Mouse (Mus musculus) testis, postnatal 14 days (tissue): ENCODE results near the gene Nova2.
A peak's percentile ranks its signal among the peaks of the same experiment; 100 is the strongest.

Source experiments
- DNase-seq: peaks from one replicate; pipeline ENCODE4 v3.0.0; 2021; ENCODE audit warnings: low spot score

The Nova2 gene

GRCm38 (mm10) chr7:18987747-18988146 is 62.1 kb downstream of the Nova2 start:
- DNase-seq = no peak

- DNase-seq = no peak
These were observed 63.1 kb downstream of the Nova2 start for GRCm38 (mm10) chr7:18988780-18989179.

GRCm38 (mm10) chr7:18989995-18990394 is 64.3 kb downstream of the Nova2 start:
- no peak for DNase-seq

DNA sequence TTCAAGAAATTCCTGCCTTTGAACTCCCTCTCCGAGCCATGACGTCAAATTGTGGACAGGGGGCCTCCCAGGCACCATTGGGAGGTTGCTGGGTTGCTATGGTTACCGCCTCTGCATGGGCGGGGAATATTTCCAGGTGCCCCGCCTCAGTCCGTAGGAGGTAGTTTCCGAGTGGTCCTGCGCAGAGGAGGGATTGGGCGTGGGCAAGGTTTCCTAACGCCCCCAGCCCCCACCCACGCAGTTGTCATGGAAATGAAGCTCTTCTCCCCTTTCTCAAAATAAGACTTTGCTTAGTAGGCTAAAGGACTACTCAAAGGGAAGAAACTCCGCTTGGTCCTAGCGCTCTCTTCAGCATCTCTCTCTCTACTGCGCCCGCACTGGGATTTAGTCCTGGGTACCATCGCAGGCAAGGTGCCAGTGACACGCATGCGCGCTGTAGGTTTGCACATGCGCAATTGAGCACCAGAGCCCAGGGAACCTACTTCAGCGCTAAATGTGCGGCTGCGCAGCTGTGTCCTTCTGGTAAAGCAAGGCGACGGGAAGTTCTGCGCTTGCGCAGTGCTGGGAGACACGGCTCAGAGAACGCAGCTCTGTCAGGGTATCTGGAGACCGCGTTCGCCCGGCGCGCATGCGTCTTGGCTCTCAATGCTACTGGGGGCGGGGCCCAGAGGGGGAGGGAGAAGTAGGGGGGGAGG is 65.1 kb downstream of the Nova2 start, which contains the start of gene Mypop:
Mypop (plus strand) TSS at position 645 of the 695 bp plus-strand sequence.
- peak; percentile 99 for DNase-seq

- no peak for DNase-seq
These were observed 66.1 kb downstream of the Nova2 start for GRCm38 (mm10) chr7:18991660-18992293.

DNA sequence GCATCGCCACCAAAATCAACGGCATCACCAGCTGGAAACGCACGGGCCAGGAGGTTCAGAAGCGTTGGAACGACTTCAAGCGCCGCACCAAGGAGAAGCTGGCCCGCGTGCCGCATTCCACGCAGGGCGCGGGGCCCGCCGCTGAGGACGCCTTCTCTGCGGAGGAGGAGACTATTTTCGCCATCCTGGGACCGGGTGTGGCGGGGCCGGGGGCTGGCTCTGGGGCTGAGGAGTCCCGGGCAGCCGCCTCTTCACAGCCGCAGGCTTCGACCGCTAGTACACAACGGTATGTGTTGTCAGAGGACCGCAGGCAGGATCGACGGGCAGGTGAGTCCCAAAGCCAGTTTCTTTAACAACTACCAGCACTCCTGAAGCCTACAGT is 66.6 kb downstream of the Nova2 start:
- no peak for DNase-seq

- no peak for DNase-seq
These were observed 67.3 kb downstream of the Nova2 start for GRCm38 (mm10) chr7:18993036-18993435.

DNA sequence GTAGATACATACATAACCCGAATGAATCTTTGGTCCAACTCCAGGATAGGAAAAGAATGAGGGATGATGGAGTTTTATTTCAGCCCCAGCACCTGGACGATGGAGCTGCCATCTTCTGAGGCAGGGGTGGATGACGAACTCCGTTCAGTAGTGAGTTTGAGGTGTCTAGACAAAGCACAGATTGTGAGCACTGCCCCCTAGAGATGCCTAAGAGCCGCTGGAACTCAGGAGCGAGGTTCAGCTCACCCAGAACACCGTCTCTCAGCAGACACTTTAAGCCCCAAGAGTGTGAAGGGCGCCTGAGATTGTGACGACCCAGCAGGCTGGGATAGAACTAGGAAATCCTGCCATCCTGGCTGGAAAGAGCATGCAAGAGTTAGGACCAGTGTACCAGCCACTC is 73.1 kb downstream of the Nova2 start:
- no peak for DNase-seq

- no peak for DNase-seq
These were observed 74.7 kb downstream of the Nova2 start for GRCm38 (mm10) chr7:19000421-19000820.

- no peak for DNase-seq
These were observed 75.5 kb downstream of the Nova2 start for GRCm38 (mm10) chr7:19001066-19001806.

- no peak for DNase-seq
These were observed 76.1 kb downstream of the Nova2 start for GRCm38 (mm10) chr7:19001807-19002085.

DNA sequence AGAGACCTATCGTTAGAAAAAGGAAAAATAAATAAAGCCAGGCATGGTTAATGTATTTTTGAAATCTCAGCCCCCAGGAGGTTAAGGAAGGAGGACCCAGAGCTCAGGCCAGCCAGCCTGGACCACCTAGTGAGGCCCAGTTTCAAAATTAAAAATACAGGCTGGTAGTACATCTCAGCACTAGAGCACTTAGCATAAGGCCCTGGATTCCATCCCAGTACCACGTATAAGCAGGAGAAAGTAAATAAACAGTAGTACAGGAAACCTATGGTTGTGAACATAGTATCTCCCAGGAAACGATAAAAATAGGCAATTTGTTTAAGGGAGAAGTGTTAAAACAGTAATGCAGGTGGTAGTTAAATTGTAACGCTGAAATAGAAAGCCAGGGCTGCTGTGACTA is 76.4 kb downstream of the Nova2 start:
- DNase-seq = no peak

GRCm38 (mm10) chr7:19002848-19003498 is 77.3 kb downstream of the Nova2 start:
- DNase-seq = peak; percentile 79

DNA sequence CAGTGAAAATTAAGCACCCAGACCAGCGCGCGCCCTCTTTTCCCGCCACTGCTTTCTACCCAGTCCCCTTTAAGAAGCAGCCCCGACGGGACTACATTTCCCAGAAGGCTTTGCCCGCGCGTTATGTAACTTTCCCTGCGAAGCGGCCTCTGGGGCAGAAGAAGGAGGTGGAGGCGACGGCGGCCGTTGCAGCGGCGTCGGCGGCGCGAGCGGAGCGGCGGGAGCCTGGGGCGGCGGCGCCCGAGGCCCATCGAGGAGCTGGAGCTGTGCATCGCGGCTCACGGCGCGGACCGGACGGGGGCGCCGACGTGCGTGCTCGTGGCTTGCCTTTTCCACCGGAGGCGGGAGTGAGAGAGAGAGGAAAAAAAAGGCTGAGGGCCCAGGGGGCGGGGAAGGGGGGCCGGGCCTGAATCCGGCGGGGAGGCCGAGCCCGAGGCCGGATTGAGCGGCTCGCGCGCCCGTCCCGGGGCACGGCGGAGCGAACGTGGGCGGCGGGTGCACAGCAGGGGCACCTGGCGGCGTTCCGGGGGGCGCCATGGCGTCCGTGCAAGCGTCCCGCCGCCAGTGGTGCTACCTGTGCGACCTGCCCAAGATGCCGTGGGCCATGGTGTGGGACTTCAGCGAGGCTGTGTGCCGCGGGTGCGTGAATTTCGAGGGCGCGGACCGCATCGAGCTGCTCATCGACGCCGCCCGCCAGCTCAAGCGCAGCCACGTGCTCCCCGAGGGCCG is 78.4 kb downstream of the Nova2 start, which contains the start of gene Irf2bp1:
Irf2bp1 (plus strand) TSS at position 143 of the 729 bp plus-strand sequence.
- peak; percentile 92 for DNase-seq

DNA sequence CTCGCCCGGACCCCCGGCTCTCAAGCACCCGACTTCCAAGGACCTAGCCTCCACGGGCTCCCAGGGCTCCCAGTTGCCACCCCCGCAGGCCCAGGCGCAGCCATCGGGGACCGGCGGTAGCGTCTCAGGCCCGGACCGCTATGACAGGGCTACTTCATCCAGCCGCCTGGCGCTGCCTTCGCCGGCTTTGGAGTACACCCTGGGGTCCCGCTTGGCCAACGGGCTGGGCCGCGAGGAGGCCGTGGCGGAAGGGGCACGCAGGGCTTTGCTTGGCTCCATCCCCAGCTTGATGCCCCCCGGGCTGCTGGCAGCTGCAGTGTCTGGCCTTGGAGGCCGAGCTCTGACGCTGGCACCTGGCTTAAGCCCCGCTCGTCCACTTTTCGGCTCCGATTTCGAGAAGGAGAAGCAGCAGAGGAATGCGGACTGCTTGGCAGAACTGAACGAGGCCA is 79.0 kb downstream of the Nova2 start:
- DNase-seq = no peak

- DNase-seq = no peak
These were observed 79.9 kb downstream of the Nova2 start for GRCm38 (mm10) chr7:19005417-19006121.

- no peak for DNase-seq
These were observed 80.8 kb downstream of the Nova2 start for GRCm38 (mm10) chr7:19006476-19006875.

DNA sequence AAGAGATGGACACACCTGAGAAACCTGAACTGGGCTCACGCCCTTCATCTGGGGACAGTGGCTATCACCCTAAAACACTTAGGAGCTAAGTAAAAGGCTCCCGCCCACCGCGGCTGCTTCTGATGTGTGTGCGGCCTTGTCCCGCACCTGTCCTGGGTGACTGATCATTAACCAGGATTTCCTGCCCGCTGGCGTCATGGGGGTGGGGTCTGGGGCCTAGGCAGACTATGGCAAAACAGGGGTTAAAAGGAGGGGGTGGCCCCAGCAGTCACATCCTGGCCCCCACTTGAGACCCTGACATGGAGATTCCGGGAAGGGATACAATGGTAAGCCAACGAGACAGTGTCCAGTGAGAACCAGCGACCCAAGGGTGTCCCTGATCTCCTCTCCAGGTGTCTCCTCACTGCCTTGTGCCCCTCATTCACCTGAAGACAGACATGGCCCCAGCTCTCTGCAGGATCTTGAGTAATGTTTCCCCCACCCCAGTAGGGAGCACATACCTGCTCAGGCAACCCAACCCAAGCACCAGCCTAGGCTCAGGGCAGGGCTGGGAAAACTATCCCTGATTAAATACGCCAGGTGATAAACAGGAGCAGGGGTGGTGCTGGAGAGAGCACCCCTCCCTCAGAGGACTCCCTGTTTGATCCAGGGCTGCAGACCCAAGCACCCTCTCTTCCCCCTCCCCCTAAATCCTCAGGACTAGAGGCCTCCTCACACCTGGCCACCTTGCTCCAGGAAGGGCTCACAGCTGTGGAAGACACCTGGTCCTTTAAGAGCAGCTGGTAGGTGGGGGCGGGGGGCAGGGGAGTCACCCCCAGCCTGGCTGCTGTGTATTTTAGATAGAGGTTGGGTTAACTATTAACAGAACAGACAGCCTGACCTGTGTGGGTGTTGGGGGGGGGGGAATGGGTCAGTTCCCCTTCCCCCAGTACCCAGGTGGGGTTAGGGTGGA is 81.6 kb downstream of the Nova2 start:
- no peak for DNase-seq

DNA sequence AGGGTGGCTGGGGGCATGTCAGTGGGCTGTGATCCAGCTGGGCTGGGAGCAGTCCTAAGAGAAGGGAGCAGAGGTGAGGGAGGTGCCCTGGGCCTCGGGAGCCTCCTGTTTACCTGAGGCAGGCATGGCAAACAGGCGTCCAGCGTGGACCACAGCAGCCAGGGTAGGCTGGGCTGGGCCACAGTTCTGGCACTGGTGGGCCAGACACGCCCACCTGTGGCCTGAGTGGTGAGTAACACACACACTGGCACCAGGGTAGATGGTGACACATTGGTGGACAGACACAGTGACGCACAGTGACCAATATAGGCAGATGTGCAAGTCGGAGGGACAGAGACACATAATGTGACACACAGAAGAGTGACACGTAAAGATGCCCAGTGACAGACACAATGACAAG is 84.9 kb downstream of the Nova2 start:
- DNase-seq = no peak

GRCm38 (mm10) chr7:19012025-19012621 is 86.4 kb downstream of the Nova2 start:
- DNase-seq = no peak
